Mouse (Mus musculus) retina, embryonic 14.5 days (tissue): ENCODE results near the gene Wwc1.
"Not testable (repeated sequence)": the region's sequence is repeated elsewhere in the genome, so short reads cannot be mapped to it uniquely, and the experiment has no call there.

Source experiments
- DNase-seq: peaks from one replicate; pipeline ENCODE4 v3.0.0-alpha.2; 2015; ENCODE audit warnings: low spot score

Wwc1 gene

GRCm38 (mm10) chr11:35878559-35878897 lies 101.8 kb downstream of the Wwc1 start:
- DNase-seq: no peak

- no peak for DNase-seq
Measured at GRCm38 (mm10) chr11:35877651-35878558, 102.4 kb downstream of the Wwc1 start.

GRCm38 (mm10) chr11:35873624-35874244 lies 106.6 kb downstream of the Wwc1 start:
- DNase-seq: peak; percentile 56

GRCm38 (mm10) chr11:35870961-35871360 lies 109.4 kb downstream of the Wwc1 start:
- no peak for DNase-seq

- no peak for DNase-seq
Measured at GRCm38 (mm10) chr11:35866140-35866539, 114.2 kb downstream of the Wwc1 start.

- peak; percentile 85 for DNase-seq
Measured at GRCm38 (mm10) chr11:35864981-35865604, 115.2 kb downstream of the Wwc1 start.

- no peak for DNase-seq
Measured at GRCm38 (mm10) chr11:35863653-35864052, 116.7 kb downstream of the Wwc1 start.

GRCm38 (mm10) chr11:35857395-35858067 lies 122.8 kb downstream of the Wwc1 start:
- no peak for DNase-seq

GRCm38 (mm10) chr11:35856359-35857040 lies 123.8 kb downstream of the Wwc1 start:
- DNase-seq: peak; percentile 66

GRCm38 (mm10) chr11:35855567-35855966 lies 124.8 kb downstream of the Wwc1 start:
- DNase-seq: no peak

- no peak for DNase-seq
Measured at GRCm38 (mm10) chr11:35854941-35855340, 125.4 kb downstream of the Wwc1 start.

GRCm38 (mm10) chr11:35853651-35854050 lies 126.7 kb downstream of the Wwc1 start:
- no peak for DNase-seq

GRCm38 (mm10) chr11:35852731-35853130 lies 127.6 kb downstream of the Wwc1 start:
- DNase-seq: peak; percentile 77

GRCm38 (mm10) chr11:35844299-35844698 lies 136.0 kb downstream of the Wwc1 start:
- no peak for DNase-seq

- DNase-seq: peak; percentile 50
Measured at GRCm38 (mm10) chr11:35842560-35842959, 137.8 kb downstream of the Wwc1 start.

GRCm38 (mm10) chr11:35841738-35842325 lies 138.5 kb downstream of the Wwc1 start:
- no peak for DNase-seq

- DNase-seq: not testable (repeated sequence)
Measured at GRCm38 (mm10) chr11:35840806-35841205, 139.5 kb downstream of the Wwc1 start.

GRCm38 (mm10) chr11:35840282-35840681 lies 140.0 kb downstream of the Wwc1 start:
- DNase-seq: peak; percentile 37

- DNase-seq: peak; percentile 90
Measured at GRCm38 (mm10) chr11:35838345-35839338, 141.7 kb downstream of the Wwc1 start.
